Mouse (Mus musculus) megakaryocyte, embryonic 14.5 days (primary cell): ENCODE results near the gene Zfp933.

ENCODE experiments used
- FLI1 ChIP-seq: IDR thresholded peaks from 2 replicates; pipeline ENCODE4 v1.6.1; 2012; ENCODE audit warnings: low read length, inconsistent platforms, mixed read lengths
- GATA1 ChIP-seq: IDR thresholded peaks from 3 replicates; pipeline ENCODE4 v1.6.1; 2012; ENCODE audit warnings: mixed read lengths, low read length, inconsistent platforms, borderline replicate concordance

DNA sequence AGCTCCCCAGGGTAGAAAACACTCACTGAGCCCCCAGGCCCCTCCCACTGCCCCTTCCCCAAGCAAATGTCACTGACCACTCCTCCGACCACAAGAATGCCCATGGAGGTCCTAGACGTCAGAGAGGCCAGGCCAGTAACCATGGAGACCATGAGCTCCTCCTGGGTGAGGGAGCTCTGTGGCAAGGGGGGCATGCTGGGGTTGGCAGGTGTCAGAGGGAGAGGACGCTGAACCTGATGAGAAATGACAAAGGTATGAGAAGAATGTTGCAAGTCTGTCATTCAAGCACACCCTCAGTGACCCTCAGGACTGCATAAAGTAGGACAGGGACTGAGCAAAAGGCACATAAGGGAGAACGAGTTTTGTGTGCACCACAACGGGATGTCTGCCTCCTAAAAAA lies 31.7 kb upstream of the Zfp933 start:
- TF ChIP-seq GATA1 (no peak), FLI1 (no peak)
